Mouse (Mus musculus): Measurements from ENCODE around the gene Gm10961. TPM values are rescaled to one million over a fixed set of nuclear protein-coding genes. Genes with fewer than 3 reads are reported as not detected.

Gene Gm10961
- not detected in 2 replicates for polyA plus RNA-seq (2014; fragmentation: Nextera tagmentation; extraction: Ambion mirVana)

DNA sequence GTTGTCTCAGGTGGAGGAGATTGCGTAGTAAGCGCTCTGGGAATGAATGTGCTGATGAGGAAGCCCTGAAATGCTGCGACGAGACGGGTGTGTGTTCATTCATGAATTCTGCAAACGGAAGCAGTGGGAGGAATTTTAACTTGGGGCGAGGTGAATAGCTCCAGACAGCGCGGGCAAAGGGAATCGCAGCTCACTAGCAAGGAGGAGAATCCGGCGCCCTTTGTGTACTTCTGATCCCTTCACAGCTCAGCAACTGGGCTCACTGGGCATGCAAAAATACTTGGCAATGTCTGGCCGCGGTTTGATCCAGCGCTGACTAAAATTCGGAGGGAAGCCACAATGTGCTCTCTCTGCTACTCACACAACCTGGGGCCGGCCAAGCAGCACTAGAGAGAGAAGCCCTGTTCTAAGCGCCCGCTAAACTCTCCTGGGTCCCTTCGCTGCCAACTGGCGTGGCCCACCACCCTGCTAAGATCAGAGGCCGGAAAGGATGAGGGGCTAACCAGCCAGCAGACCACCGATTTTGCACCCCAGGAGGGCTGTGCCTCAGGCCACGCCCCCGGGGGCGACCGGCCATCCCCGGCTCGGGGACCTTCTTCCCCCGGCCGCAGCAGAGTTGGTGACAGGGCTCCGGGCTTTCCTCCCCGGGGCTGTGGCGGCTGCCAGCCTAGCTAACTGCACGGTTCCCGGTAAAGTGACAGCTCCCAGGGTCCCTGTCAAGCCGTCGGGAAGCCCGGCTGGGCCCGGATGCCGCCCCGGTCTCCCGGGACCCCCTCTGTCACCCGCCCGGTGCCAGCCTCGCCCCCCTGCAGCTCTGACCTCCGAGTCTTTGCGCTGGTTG is at the start of gene Gm10961:
Gene Gm10961 (plus strand): TSS at position 641 of the 841 bp plus-strand sequence.
- 1% methylated on average over 48 of the region's 48 CpGs for WGBS (ENCODE audit: insufficient replicate concordance)
- H3K36me3 ChIP-seq (ENCODE audit: control insufficient read depth, insufficient read depth, low read length), result peaks cover 10% of the 10 kb centered on the region; the same call in 1 of the 2 replicates
- H3K4me1 ChIP-seq (ENCODE audit: control insufficient read depth, insufficient read depth, low read length), result peaks cover 5% of the 10 kb centered on the region; the same call in 1 of the 2 replicates
- no peaks in the 10 kb centered on the region for H3K27me3 ChIP-seq (ENCODE audit: control insufficient read depth, insufficient read depth, low read length)
- H3K4me2 ChIP-seq, result peak within 1 kb of the TSS; percentile 81
- H3K9me3 ChIP-seq (replicated peaks; ENCODE audit: control insufficient read depth, low read length), result no peaks in the 10 kb centered on the region
- ATAC-seq (replicated peaks; ENCODE audit: insufficient number of reproducible peaks, low FRiP score, low TSS enrichment), result peak; percentile 70
- H3K27ac ChIP-seq (ENCODE audit: low read depth, low read length), result peak within 1 kb of the TSS; percentile 89
- H3K4me3 ChIP-seq (ENCODE audit: low read depth, low read length), result peak within 1 kb of the TSS; percentile 83
- H3K9ac ChIP-seq (ENCODE audit: low read depth, low read length), result peak within 1 kb of the TSS; percentile 88

DNA sequence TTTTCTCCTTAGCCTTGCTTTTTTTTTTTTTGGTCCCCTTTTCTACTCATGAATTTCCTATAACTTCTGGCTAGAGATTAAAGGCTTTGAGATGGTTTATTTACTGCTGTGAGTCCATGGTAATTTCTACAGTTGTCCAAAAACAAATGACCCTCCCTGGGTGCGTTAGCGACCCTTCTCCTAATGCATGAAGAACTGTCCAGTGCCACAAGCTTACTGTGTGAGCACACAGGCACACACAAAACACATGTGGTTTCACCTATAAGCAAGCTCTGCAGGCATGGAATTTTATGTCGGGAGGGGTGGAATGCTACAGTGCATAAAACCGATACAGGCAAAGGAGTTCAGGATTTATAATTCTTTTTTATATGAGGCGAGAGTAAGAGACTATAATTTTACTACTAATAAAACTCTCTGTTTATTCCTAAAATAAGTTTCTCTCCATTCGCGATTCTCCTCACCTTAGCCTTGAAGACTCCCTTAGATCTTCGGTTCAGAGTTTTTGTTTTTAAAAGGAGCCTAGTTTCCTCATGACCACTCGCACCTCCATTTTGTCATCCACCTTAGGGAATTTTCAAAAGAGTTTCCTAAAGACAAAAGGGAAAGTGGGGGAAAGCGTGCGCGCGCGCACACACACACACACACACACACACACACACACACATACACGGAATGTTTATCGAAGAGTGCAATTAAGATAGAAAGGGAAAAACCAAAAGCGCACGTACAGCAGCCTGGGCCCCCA is 48.8 kb upstream of the Gm10961 start:
- no peak for ATAC-seq (replicated peaks; ENCODE audit: insufficient number of reproducible peaks, low FRiP score, low TSS enrichment)
- Histone ChIP-seq H3K27ac (ENCODE audit: low read depth, low read length) (no peak overlapping the region), H3K36me3 (ENCODE audit: control insufficient read depth, insufficient read depth, low read length) (no peaks in the 10 kb centered on the region), H3K27me3 (ENCODE audit: control insufficient read depth, insufficient read depth, low read length) (peaks cover 74% of the 10 kb centered on the region), H3K9ac (ENCODE audit: low read depth, low read length) (peak overlapping the region; percentile 17; the same call in 1 of the 2 replicates), H3K9me3 (replicated peaks; ENCODE audit: control insufficient read depth, low read length) (no peaks in the 10 kb centered on the region), H3K4me3 (ENCODE audit: low read depth, low read length) (peak overlapping the region; percentile 38), H3K4me1 (ENCODE audit: control insufficient read depth, insufficient read depth, low read length) (peaks cover 11% of the 10 kb centered on the region; the same call in 1 of the 2 replicates), H3K4me2 (peak overlapping the region; percentile 72)
- WGBS (ENCODE audit: insufficient replicate concordance), result 4% methylated on average over 18 of the region's 18 CpGs

DNA sequence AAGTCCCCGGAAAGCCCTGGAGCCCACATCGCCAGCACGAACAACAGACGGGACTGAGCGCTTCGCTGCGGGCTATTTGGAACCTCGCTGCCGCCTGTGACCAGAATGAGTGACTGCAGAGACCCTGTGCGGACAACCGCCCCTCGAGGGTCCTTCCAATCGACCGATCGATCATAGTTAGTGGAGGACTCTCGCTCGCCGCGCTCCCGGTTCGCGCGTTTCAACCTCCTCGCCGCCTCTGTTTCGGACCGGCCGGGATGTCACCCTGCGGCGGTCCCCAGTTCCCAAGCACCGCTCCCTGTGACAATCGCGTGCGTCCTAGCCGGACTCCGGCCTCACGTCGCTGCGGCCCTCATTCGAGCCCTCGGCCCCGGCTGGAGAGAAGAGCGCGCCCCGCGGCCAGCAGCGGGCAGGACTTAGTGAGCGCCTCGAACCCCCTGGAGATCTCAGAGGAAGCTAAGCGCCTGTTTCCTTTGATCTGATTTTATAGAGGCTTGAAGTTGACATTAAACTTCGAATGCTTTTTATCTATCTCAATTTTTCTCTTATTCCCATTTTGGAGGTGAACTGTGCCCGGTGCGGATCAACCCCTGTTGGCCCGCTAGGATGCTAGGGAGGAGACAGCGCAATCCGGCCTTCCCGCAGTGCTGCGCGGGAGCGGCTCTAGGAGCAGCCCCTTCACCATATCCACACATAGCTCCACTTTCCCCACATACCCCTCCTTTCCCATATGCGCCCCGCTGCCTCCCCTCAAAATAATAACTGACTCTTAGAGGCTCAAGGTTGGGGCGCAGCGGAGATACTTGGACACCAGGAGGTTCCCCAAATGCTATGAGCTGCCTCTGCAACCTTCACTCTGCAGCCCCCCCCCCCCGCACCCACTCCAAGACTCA is 48.0 kb upstream of the Gm10961 start:
- peak overlapping the region; percentile 72 for H3K4me2 ChIP-seq
- peak overlapping the region; percentile 38 for H3K4me3 ChIP-seq (ENCODE audit: low read depth, low read length)
- no peaks in the 10 kb centered on the region for H3K9me3 ChIP-seq (replicated peaks; ENCODE audit: control insufficient read depth, low read length)
- under 1% methylated on average over 65 of the region's 65 CpGs for WGBS (ENCODE audit: insufficient replicate concordance)
- H3K9ac ChIP-seq (ENCODE audit: low read depth, low read length), result peak overlapping the region; percentile 17; the same call in 1 of the 2 replicates
- no peaks in the 10 kb centered on the region for H3K36me3 ChIP-seq (ENCODE audit: control insufficient read depth, insufficient read depth, low read length)
- ATAC-seq (replicated peaks; ENCODE audit: insufficient number of reproducible peaks, low FRiP score, low TSS enrichment), result no peak
- H3K27ac ChIP-seq (ENCODE audit: low read depth, low read length), result no peak overlapping the region
- H3K4me1 ChIP-seq (ENCODE audit: control insufficient read depth, insufficient read depth, low read length), result peaks cover 5% of the 10 kb centered on the region; the same call in 1 of the 2 replicates
- H3K27me3 ChIP-seq (ENCODE audit: control insufficient read depth, insufficient read depth, low read length), result peaks cover 81% of the 10 kb centered on the region

DNA sequence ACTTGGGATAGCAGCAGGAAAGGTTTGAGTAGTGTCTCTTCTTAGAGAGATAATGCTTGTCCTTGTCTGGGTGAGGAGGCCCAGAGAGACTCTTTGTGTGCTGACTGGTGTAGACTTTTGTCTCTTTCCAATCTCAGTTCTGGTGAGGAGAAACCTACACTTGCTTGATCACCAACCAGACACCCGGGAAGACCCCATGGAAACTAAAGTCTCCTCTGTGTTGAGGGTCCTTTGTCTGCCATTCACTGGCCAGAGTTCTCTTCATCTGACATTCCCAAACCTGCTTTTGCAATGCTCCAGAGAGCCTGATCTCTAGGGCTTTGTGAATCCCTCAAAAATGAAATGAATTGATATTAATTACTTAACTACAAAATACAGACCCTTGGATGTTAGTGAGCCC is 47.2 kb upstream of the Gm10961 start:
- 11% methylated on average over 1 of the region's 1 CpGs for WGBS (ENCODE audit: insufficient replicate concordance)
- no peak for ATAC-seq (replicated peaks; ENCODE audit: insufficient number of reproducible peaks, low FRiP score, low TSS enrichment)
- Histone ChIP-seq H3K27me3 (ENCODE audit: control insufficient read depth, insufficient read depth, low read length) (peaks cover 81% of the 10 kb centered on the region), H3K9ac (ENCODE audit: low read depth, low read length) (no peak overlapping the region), H3K4me1 (ENCODE audit: control insufficient read depth, insufficient read depth, low read length) (0 out of 2 replicates have a peak, but pooled peaks cover 3% of the 10 kb centered on the region), H3K4me2 (no peak overlapping the region), H3K9me3 (replicated peaks; ENCODE audit: control insufficient read depth, low read length) (no peaks in the 10 kb centered on the region), H3K27ac (ENCODE audit: low read depth, low read length) (no peak overlapping the region), H3K36me3 (ENCODE audit: control insufficient read depth, insufficient read depth, low read length) (no peaks in the 10 kb centered on the region), H3K4me3 (ENCODE audit: low read depth, low read length) (no peak overlapping the region)

DNA sequence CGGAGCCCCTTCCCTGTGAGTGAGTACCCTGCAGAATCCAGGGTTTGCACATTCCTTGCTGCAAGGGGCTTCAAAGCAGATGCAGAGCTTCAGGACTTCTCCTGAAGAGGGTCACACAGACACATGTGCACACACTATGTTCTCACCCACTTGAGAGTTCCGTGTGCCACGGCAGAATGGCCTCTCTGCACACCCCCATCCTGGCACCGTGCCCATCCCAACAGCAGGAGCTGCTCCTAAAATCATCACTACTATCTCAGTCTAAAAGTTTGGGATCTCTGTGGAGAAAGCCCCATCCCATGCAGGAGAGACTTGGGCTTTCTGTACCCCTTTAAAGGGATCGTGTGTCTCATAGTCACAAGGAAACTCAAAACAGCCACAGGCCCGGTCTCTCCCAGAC is 44.6 kb upstream of the Gm10961 start:
- ATAC-seq (replicated peaks; ENCODE audit: insufficient number of reproducible peaks, low FRiP score, low TSS enrichment), result no peak
- Histone ChIP-seq H3K4me3 (ENCODE audit: low read depth, low read length) (no peak overlapping the region), H3K4me1 (ENCODE audit: control insufficient read depth, insufficient read depth, low read length) (0 out of 2 replicates have a peak, but pooled peaks cover 3% of the 10 kb centered on the region), H3K9me3 (replicated peaks; ENCODE audit: control insufficient read depth, low read length) (no peaks in the 10 kb centered on the region), H3K4me2 (no peak overlapping the region), H3K27ac (ENCODE audit: low read depth, low read length) (no peak overlapping the region), H3K36me3 (ENCODE audit: control insufficient read depth, insufficient read depth, low read length) (no peaks in the 10 kb centered on the region), H3K27me3 (ENCODE audit: control insufficient read depth, insufficient read depth, low read length) (peaks cover 70% of the 10 kb centered on the region), H3K9ac (ENCODE audit: low read depth, low read length) (no peak overlapping the region)
- 58% methylated on average over 6 of the region's 6 CpGs for WGBS (ENCODE audit: insufficient replicate concordance)

DNA sequence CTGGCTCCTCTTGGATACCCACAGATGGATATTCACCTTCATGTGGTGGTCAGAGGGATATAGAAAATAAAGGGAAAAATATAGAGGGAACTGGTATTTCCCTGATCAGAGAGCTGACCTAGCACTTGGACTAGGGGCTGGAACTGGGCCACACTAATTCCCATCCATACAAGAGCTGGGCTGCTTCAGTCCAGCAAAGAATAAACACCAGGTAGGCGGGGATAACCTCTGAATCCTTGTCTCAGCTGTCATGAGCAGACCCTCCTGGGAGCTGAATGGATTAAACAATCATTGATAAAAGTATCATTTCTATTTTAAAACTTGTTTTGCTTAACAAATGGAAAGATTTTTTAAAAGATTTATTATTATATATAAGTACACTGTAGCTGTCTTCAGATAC is 39.5 kb upstream of the Gm10961 start:
- no peak overlapping the region for H3K9ac ChIP-seq (ENCODE audit: low read depth, low read length)
- H3K4me1 ChIP-seq (ENCODE audit: control insufficient read depth, insufficient read depth, low read length), result peaks cover 11% of the 10 kb centered on the region
- 50% methylated on average over 1 of the region's 1 CpGs for WGBS (ENCODE audit: insufficient replicate concordance)
- no peak overlapping the region for H3K4me2 ChIP-seq
- no peak overlapping the region for H3K4me3 ChIP-seq (ENCODE audit: low read depth, low read length)
- H3K27ac ChIP-seq (ENCODE audit: low read depth, low read length), result no peak overlapping the region
- H3K27me3 ChIP-seq (ENCODE audit: control insufficient read depth, insufficient read depth, low read length), result peaks cover 77% of the 10 kb centered on the region
- H3K36me3 ChIP-seq (ENCODE audit: control insufficient read depth, insufficient read depth, low read length), result no peaks in the 10 kb centered on the region
- H3K9me3 ChIP-seq (replicated peaks; ENCODE audit: control insufficient read depth, low read length), result no peaks in the 10 kb centered on the region
- ATAC-seq (replicated peaks; ENCODE audit: insufficient number of reproducible peaks, low FRiP score, low TSS enrichment), result no peak

DNA sequence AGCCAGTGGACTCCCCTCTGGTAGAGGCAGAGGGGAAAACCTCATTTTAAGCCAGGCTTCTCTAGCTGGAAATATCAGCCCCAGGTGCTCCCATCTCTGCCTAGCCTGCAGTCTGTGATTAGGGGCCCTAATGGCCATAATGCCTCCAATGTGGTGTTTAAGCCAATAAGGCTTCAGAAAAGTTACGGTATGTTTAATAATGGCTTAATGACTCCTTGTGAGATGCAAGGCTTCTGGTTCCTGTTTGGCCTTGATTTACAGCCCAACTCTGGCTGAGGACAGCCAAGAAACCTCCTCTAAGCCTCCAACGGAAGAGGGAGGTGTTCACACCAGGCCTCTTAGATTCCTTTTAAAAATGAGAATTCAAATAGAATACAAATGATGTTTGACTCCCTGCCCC is 37.5 kb upstream of the Gm10961 start:
- Histone ChIP-seq H3K9me3 (replicated peaks; ENCODE audit: control insufficient read depth, low read length) (no peaks in the 10 kb centered on the region), H3K36me3 (ENCODE audit: control insufficient read depth, insufficient read depth, low read length) (no peaks in the 10 kb centered on the region), H3K4me2 (no peak overlapping the region), H3K4me1 (ENCODE audit: control insufficient read depth, insufficient read depth, low read length) (peaks cover 11% of the 10 kb centered on the region), H3K27ac (ENCODE audit: low read depth, low read length) (no peak overlapping the region), H3K27me3 (ENCODE audit: control insufficient read depth, insufficient read depth, low read length) (peaks cover 77% of the 10 kb centered on the region), H3K4me3 (ENCODE audit: low read depth, low read length) (no peak overlapping the region), H3K9ac (ENCODE audit: low read depth, low read length) (no peak overlapping the region)
- 52% methylated on average over 2 of the region's 2 CpGs for WGBS (ENCODE audit: insufficient replicate concordance)
- no peak for ATAC-seq (replicated peaks; ENCODE audit: insufficient number of reproducible peaks, low FRiP score, low TSS enrichment)
